Mouse (Mus musculus) brown adipose tissue, adult 24 weeks (tissue): ENCODE measurements at regions not wholly inside any gene's neighbourhood (a gene's known extent, or its start where the extent isn't known, plus 50 kb on each side); places are given as distances from the start of the nearest gene placed in this dataset.

Experiments
- H3K27ac ChIP-seq: fragments of 200-500 bp; replicated peaks from 2 replicates; pipeline ENCODE4 v1.5.1; 2012; ENCODE audit warnings: low read depth, mild to moderate bottlenecking, low read length
- H3K4me1 ChIP-seq: fragments of 200-500 bp; 2 replicates; pipeline ENCODE4 v1.6.1; 2012; ENCODE audit warnings: low read length, mixed read lengths; ENCODE audit not compliant: control insufficient read depth, insufficient read depth, insufficient read length
- H3K4me3 ChIP-seq: fragments of 200-500 bp; 2 replicates; pipeline ENCODE4 v1.5.1; 2012; ENCODE audit warnings: low read depth, mild to moderate bottlenecking, low read length, moderate library complexity; ENCODE audit not compliant: insufficient read depth

DNA sequence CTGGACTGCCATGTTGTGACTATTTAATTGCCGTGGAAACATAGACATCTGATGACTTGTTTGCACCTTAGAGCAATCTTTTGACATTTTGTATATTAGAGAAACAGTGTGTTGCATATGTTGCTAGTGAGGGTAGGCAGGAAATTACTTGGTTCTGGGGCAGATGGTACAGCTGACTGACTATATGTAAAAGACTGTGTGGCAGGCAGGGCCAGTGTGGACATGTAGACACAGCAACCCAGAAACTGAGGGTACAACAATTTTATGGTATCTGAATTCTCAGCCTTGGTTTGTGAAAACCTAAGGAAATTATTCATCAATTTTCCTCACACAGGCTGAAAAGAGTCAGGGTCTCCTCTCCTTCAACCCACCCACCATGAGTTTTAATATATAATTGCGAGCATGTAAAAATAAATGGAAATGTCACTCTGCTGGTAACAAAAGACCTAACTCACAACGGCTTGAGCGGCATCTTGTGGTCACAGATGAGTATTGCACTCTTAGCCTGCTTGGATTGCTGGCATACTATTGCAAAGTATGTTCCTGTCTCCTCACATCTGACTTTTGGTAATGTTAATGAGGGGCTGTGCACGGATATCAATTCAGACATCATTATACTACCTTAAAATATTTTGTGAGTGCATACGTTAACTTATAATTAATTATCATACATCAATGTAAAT lies 329.8 kb downstream of the Psat1 start:
- H3K4me1 ChIP-seq: no peaks in the 10 kb centered on the region
- H3K4me3 ChIP-seq: no peak overlapping the region
- H3K27ac ChIP-seq: no peak overlapping the region

DNA sequence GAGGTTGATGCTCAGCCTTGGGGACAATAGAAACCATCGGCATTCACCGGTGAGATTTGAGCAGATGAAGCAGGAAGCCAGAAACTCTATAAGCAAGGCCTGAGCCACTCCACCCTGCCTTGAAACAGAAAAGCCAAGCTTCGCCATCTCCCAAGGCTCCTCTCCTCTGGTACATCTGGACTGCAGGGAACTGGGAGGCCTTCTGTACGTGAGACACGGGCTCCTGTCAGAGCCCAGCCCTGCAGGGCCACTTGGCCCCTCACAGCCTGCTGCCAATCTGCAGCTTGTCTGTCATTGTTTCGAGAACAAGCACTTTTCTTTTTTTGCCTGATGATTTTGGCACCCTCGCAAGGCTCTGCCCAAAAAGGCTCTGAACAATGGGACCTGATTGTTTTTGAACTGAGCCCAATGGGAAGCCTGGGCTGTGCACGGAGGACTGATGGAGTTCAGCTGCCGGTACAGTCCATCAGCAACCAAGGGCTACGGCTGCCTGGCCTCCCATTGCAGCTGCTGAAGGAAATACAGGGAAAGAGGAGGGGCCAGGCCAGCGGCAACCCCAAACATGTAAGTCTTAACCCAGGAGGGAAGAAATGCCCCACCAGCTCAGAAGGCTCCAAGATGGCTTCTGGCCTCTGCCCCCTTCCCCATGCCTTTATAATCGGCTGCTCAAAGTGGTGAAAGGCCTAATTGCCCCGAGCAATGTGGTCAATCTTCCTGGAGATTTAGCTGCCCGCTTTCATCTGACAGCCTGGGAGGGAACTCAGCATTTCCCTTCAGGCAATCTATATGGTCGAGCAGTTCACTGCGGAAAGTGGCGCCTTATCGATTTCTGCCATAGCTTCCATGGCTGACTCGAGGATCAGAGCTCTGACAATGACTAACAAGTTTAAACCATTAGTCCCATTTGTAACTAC lies 332.2 kb downstream of the Psat1 start:
- Histone ChIP-seq H3K4me3 (no peak overlapping the region), H3K27ac (no peak overlapping the region), H3K4me1 (no peaks in the 10 kb centered on the region)

DNA sequence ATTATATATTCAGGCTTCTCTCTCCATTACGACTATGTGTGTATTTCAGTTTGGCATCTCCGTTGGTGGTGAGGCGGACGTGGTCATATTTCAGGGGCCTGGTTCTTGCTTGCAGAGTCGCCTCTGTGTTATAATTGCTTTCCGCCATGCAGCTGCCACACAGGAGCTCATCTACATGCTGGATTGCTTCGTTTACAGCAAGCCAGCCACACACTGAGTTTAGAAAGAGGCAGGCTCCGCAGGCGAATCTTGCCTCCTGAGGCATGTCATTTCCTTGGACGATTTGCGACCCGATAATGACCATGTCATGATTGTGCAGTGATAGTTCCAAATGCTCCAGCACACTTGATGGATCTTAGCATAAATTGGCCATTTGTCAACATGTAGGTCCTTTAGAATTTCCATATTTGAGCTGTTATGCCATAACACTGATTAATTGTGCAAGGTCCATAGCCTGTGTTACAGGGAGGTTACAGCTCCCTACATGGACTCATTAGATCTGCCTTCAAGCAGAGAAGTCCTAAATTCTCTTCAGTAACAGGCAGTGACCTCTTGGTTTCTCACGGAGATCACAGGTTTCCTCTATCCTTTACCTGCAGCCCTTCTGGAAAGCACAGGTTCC lies 335.9 kb downstream of the Psat1 start:
- H3K27ac ChIP-seq: no peak overlapping the region
- no peak overlapping the region for H3K4me3 ChIP-seq
- H3K4me1 ChIP-seq: no peaks in the 10 kb centered on the region

DNA sequence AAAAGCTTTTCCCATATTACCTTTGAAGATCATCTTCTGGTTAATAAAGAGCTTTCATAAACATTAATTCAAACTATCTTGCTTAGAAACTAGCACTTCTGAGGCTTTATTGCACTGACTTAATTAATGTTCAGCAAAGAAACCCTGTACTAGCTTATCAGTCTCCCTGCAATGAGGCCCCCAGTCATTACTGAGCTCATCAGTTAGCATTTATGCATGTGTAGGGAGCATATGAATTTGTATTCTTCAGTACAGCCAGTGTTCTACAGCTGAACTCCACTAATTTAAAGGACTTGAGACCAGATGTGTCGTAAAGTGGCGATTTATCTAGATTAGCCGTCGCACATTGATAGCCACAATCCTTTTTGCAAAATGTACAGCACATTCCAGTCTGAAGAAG lies 340.7 kb downstream of the Psat1 start:
- H3K4me3 ChIP-seq: no peak overlapping the region
- H3K4me1 ChIP-seq: no peaks in the 10 kb centered on the region
- H3K27ac ChIP-seq: no peak overlapping the region

DNA sequence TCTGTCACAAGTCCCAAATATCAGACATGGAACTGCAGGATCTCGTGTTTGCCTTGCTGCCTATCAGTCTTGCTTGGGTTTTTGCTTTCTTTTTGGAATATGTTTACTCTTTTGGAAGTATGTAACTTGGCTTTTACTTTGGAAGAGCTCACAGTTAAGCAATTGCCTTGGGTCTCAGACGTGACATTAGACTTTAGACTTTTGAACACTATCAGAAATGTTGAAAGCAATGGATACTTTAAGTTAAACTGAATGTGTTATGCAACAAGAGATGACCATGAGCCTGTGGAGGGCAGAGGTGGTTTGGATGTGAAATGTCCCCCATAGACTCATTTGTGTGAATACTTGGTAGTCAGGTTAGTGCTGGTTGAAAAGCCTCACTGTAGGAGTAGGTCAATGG lies 354.3 kb downstream of the Psat1 start:
- Histone ChIP-seq H3K4me3 (no peak overlapping the region), H3K27ac (no peak overlapping the region), H3K4me1 (no peaks in the 10 kb centered on the region)

DNA sequence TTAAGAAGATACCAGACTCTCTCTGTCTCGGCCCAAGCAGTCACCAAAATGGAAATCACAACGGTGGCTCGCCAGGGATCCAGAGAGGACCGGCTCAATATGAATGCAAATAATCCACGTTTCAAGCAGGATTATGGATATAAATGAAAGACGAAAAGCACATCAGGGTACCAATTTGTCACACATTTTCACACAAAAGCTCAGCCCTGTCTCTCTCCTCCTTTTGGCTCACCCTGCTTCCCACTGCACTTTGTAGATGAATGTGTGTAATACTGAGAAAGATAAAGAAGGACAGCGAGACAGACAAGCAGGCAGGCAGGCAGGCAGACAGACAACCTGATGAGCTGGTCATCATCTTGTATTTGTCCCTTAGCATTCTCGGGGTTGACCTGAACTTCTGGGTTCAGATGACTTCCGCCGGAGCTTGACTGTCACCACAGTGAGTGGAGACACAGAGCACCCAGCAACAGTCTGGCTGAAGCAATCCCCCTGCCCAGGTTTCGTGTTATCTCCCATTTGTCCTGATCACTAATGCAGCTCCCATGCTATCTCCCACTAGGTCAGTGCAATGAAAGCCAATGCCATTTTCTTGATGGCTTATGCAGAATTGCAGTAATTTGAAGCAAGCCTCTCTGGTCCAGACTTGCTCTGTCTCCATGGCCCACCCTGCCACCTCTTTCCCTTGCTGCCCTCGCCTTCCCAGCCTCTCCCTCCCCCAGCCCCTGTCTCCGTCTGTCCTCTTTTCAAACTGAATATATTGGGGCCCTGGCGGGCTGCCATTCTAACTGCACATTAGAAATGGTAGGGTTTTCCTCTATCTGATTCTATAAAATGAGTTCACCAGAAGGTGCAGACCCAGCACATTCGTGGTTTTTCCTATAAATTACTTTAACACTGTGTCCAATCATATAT lies 363.1 kb downstream of the Psat1 start:
- Histone ChIP-seq H3K4me3 (no peak overlapping the region), H3K27ac (no peak overlapping the region), H3K4me1 (no peaks in the 10 kb centered on the region)

DNA sequence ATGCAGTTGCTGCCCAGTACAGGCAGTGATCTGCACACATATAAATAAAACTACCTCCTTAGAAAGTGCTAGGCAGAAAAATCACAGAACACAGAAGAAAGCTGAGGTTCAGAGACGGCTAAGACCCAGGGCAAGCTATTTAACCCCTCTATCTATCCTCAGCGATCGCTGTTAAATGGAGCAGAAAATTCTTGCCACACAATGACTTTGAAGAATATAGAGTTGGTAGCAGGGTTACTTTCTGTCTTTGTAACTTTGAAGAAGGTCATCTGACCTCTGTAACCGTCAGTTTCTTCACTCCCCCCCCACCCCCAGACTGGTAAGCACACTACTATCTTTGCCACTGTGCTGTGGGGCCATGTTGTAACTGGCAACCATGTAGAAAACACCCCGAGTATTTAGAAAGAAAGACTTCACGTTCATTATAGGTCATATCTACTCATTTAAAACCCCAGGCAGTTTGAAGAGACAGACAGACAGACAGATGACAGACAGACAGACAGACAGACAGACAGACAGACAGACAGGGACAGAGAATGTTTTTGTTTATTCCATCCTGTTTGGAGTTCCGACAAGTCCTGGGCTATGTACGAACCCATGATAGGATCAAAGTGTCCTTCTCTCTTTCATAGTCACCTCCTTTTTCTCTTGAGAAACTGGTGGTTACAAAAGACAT lies 363.9 kb downstream of the Psat1 start:
- H3K4me3 ChIP-seq: no peak overlapping the region
- no peak overlapping the region for H3K27ac ChIP-seq
- H3K4me1 ChIP-seq: no peaks in the 10 kb centered on the region

DNA sequence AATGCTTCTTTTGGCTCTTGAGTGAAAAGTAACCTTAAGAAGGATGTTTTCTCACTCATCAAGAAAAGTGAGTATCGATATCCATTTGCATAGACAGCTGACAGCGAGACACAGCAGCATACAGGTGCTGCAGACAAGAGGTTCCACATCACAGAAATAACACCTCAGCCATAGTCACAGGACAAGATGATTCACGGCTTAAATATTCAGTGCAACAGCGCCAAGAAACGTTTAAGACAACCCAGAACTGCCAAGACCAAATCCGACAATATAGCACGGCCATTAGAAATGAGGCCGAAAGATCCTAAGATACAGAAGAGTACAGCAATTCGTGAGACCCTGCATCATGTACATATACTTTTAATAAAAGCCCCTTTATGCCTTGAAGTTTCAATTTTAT lies 375.9 kb downstream of the Psat1 start:
- Histone ChIP-seq H3K4me3 (no peak overlapping the region), H3K27ac (no peak overlapping the region), H3K4me1 (no peaks in the 10 kb centered on the region)

DNA sequence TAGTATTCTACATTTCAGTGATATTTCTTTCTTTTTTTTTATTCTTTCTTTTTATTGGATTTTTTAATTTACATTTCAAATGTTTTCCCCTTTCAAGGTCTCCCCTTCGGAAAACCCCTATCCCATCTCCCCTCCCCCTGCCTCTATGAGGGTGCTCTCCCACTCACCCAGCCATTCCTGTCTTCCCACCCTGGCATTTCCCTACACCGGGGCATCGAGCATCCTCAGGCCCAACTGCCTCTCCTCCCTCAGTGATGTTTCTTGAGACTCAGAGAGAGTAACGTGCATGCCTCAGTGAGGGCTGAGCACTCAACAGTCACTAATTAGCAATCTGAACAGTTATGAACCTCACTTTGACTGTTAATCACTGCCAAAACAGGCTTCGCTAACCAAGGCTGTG lies 385.6 kb downstream of the Psat1 start:
- H3K4me1 ChIP-seq: no peaks in the 10 kb centered on the region
- H3K4me3 ChIP-seq: no peak overlapping the region
- H3K27ac ChIP-seq: no peak overlapping the region

DNA sequence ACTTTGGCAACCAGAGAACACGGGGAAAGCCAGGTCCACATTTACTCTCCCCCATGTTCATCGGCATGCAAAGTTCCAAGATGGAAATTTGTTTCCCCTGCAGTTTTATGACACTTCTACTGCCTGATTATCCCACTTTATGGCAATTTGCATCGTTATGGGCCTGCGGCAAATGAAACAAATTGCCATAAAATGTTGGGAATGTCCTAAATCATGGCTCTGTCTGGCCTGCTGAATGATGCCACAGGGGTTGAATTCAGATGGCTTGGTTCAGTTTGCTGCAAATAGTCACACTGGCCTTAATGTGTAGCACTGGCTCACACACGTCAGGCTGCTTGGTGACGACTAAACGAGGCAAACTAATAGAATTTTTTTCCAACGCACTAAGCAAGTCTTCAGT lies 393.2 kb downstream of the Psat1 start:
- Histone ChIP-seq H3K4me3 (no peak overlapping the region), H3K4me1 (no peaks in the 10 kb centered on the region), H3K27ac (no peak overlapping the region)

DNA sequence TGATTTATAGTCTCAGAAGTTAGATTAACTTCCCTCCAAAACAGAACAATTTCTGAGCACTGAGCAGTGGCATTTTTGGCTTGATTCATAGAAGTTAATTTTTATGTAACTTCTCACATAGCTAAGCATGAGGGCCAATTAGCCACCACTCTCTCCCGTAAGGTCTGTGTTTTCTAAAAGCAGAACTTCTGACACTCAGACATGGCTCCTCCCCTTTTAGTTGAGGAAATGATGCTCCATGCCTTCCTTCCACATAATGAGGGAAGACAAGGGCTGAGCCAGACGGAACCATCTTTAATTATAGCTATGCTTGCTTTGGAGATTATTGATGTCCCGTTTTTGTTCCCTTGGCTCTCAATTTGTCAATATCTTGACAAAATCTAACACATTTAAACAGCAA lies 429.3 kb downstream of the Psat1 start:
- Histone ChIP-seq H3K4me1 (no peaks in the 10 kb centered on the region), H3K27ac (no peak overlapping the region), H3K4me3 (no peak overlapping the region)

DNA sequence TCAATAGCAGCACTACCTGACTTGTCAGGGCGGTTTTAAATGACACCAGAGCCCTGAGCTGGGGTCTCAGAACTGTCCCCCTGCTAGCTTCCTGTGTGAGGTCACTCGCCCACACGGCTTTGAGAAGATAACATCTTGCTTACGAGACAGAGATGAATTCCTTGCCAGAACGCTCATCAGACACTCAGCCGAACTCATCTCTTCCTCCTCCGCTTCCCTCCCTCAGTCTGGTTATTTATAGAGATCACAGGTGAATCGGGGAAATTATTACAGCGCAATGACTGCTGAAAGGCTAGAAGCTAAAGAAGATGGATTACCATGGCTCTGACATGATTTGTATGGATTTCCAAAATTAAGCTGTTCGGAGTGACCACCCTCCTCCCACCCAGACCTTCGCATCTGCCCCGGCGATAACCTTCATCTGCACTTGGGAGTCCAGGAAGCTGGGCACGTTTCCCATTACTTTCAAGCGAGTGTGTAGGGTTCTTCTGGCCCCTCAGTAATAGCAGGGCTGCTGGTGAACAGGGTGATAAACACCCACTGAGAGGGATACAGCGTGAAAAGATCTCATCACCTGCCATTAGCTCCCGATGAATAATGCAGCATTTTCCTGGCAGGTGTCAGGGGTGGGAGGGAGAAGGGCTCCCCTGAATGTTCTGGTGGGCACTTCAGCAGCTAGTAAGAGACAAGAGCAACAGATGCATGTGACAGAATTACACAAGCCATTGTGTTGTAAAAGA lies 430.4 kb downstream of the Psat1 start:
- Histone ChIP-seq H3K4me1 (no peaks in the 10 kb centered on the region), H3K4me3 (no peak overlapping the region)

DNA sequence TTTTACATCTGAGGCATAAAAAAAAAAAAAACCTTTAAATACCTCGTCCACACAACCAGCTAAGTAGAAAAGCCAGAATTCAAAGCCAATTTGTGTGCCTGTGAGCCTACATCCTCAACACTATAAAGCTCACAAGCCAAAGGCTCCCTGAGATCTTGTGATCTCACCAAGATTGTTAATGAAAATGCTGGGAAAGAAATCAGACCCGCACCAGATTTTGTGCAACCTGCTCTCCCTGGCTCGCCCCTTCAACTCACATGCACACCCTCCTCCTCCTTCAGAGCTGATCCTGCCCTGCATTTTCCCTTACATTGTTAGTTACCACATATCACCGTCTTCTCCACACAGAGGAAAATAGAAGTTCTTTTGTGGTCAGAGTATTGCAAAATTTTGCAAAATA lies 433.9 kb downstream of the Psat1 start:
- H3K4me1 ChIP-seq: no peaks in the 10 kb centered on the region
- no peak overlapping the region for H3K27ac ChIP-seq
- no peak overlapping the region for H3K4me3 ChIP-seq

More for the DNA sequence above, 430.4 kb downstream of the Psat1 start:
- no peak overlapping the region for H3K27ac ChIP-seq

DNA sequence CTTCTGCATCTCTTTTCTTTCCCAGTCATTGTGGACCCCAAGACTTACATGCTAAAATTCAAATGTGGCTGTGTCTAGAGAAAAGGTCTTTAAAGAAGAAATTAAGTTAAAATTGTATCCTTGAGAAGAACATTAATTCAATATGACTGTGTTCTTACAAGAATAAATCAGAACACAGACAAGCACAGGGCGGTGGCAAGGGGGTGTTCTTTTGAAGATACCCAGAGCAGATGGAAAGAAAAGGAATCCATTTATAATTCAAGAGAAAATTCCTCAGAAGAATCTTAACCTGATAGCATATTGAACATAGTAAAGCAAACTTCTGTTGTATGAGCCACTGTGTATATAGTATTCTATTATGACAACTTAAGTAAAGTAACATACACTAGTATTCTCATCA lies 436.7 kb downstream of the Psat1 start:
- Histone ChIP-seq H3K4me1 (no peaks in the 10 kb centered on the region), H3K4me3 (no peak overlapping the region), H3K27ac (no peak overlapping the region)
